22 mouse cellular contexts compared by ENCODE assay signal in the genomic region with DNA sequence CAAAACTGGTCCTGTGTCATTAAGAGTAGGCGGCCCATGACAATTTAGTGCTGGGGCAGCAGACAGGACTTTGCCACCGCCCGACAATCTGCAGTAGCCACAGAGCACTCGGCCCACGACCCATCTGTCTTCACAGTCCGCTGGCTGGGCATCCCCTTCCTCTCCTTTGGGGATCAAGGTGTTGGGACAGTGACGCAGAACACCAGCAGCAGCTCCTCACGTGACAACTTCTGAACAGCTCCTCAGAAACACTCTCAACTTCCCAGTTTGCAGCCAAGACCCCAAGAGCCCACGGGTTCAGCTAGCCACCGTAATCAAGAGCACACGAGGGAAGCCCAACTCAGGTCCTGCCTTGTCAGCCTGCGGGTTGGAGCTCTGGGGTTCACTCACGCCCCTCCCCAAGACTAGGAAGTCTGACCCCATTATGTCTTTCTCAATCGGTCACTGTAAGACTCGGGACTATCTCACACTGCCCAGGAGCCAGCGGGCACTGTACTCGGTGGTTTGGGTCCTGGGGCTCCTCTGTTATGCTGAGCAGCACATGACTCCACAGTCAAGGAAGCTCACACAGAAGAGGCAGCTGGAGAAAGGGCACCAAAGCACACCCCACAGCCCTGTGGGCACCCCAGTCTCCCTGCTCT. TPM values are rescaled to one million over a fixed set of nuclear protein-coding genes. Genes with fewer than 3 reads are reported as not detected.
DNase-seq lines count a peak whose midpoint lies in the region; ATAC-seq and TF ChIP-seq lines count a peak whose summit lies in the region.
"Had no signal": no experiment of that assay in that cellular context is flagged by ENCODE, and none has a peak within 500 bp of the region (broad histone marks: within the 10 kb centered on the region; RNA-seq: fewer than 3 reads in every experiment).

No protein-coding gene starts in this region.

- no peak for ATAC-seq in heart, embryonic 13.5 days (ENCODE audit: extremely low read depth, insufficient number of reproducible peaks, low FRiP score, low TSS enrichment)
- ATAC-seq in hindbrain, embryonic 13.5 days (ENCODE audit: low FRiP score), result no peak
- ATAC-seq in hindbrain, embryonic 14.5 days (ENCODE audit: low FRiP score), result no peak
- no peak for ATAC-seq in megakaryocyte progenitor cell, adult 5-6 weeks (replicated peaks; ENCODE audit: poor library complexity)
- ATAC-seq: intestine, embryonic 16.5 days had no signal

- no peak overlapping the region for H3K4me3 ChIP-seq in heart, embryonic 13.5 days
- no peak overlapping the region for H3K4me3 ChIP-seq in hindbrain, embryonic 13.5 days
- no peak overlapping the region for H3K4me3 ChIP-seq in hindbrain, embryonic 14.5 days (replicated peaks; ENCODE audit: low read length)
- H3K4me3 ChIP-seq in CH12.LX (replicated peaks in 1 of 3; ENCODE audit: low read depth in 2 of 3, low read length in 2 of 3, poor library complexity in 1 of 3), result no peak overlapping the region
- H3K4me3 ChIP-seq: embryonic facial prominence, embryonic 12.5 days; erythroblast, embryonic 14.5 days; hindbrain, embryonic 15.5 days; layer of hippocampus, adult 2 months; limb, embryonic 10.5 days; liver, embryonic 15.5 days; lung, embryonic 15.5 days; neural tube, embryonic 12.5 days had no signal

- dilution Hi-C loops in CH12.LX (cut with MboI; ENCODE audit: extremely low pct_ligation_motif_present, extremely low pct_unique_long_range_greater_than_20kb, low sequenced_read_pairs), result no loop called here

- no peak for TF ChIP-seq EP300 in CH12.LX (IDR thresholded peaks at IDR 0.05; ENCODE audit: low read length)

- peaks cover 100% of the 10 kb centered on the region for H3K4me1 ChIP-seq in heart, embryonic 13.5 days
- peaks cover 94% of the 10 kb centered on the region for H3K4me1 ChIP-seq in hindbrain, embryonic 13.5 days (replicated peaks)
- peaks cover 70% of the 10 kb centered on the region for H3K4me1 ChIP-seq in hindbrain, embryonic 14.5 days (replicated peaks; ENCODE audit: control insufficient read depth, insufficient read depth, low read length)
- peaks cover 18 to 98% of the 10 kb centered on the region in 2 experiments for H3K4me1 ChIP-seq in CH12.LX (ENCODE audit: control insufficient read depth in 1 of 2, insufficient read depth in 2 of 2)

- no peaks in the 10 kb centered on the region for H3K79me2 ChIP-seq in CH12.LX (replicated peaks; ENCODE audit: control insufficient read depth, extremely low read depth, insufficient read depth, poor library complexity, severe bottlenecking)

- no peaks in the 10 kb centered on the region for H3K27me3 ChIP-seq in heart, embryonic 13.5 days (replicated peaks)
- no peaks in the 10 kb centered on the region for H3K27me3 ChIP-seq in hindbrain, embryonic 13.5 days
- no peaks in the 10 kb centered on the region for H3K27me3 ChIP-seq in hindbrain, embryonic 14.5 days (ENCODE audit: control insufficient read depth, insufficient read depth, low read length)
- no peaks in the 10 kb centered on the region for H3K27me3 ChIP-seq in CH12.LX (replicated peaks)
- H3K27me3 ChIP-seq: embryonic facial prominence, embryonic 12.5 days; hindbrain, embryonic 15.5 days; liver, embryonic 15.5 days; lung, embryonic 15.5 days; neural tube, embryonic 12.5 days had no signal

- no peaks in the 10 kb centered on the region for H3K36me3 ChIP-seq in heart, embryonic 13.5 days
- H3K36me3 ChIP-seq in hindbrain, embryonic 13.5 days, result no peaks in the 10 kb centered on the region
- no peaks in the 10 kb centered on the region for H3K36me3 ChIP-seq in hindbrain, embryonic 14.5 days (replicated peaks; ENCODE audit: control insufficient read depth, insufficient read depth)
- peaks cover 0 to 27% of the 10 kb centered on the region in 2 experiments for H3K36me3 ChIP-seq in CH12.LX (replicated peaks in 1 of 2; ENCODE audit: control insufficient read depth in 1 of 2, insufficient read depth in 1 of 2, low read length in 1 of 2)
- H3K36me3 ChIP-seq: embryonic facial prominence, embryonic 12.5 days; hindbrain, embryonic 15.5 days; limb, embryonic 10.5 days; liver, embryonic 15.5 days; lung, embryonic 15.5 days; neural tube, embryonic 12.5 days had no signal

- peak overlapping the region; percentile 88 for H3K27ac ChIP-seq in heart, embryonic 13.5 days (replicated peaks)
- peak overlapping the region; percentile 77 for H3K27ac ChIP-seq in hindbrain, embryonic 13.5 days
- no peak overlapping the region for H3K27ac ChIP-seq in hindbrain, embryonic 14.5 days
- no peak overlapping the region for H3K27ac ChIP-seq in CH12.LX (ENCODE audit: insufficient read depth, low read depth)
- H3K27ac ChIP-seq: embryonic facial prominence, embryonic 12.5 days; limb, embryonic 10.5 days; liver, embryonic 15.5 days; neural tube, embryonic 12.5 days had no signal

- H3K4me2 ChIP-seq in heart, embryonic 13.5 days, result no peak overlapping the region
- no peak overlapping the region for H3K4me2 ChIP-seq in hindbrain, embryonic 13.5 days
- no peak overlapping the region for H3K4me2 ChIP-seq in hindbrain, embryonic 14.5 days (replicated peaks)
- H3K4me2 ChIP-seq in CH12.LX (ENCODE audit: insufficient read depth, low read depth, poor library complexity, severe bottlenecking), result no peak overlapping the region
- H3K4me2 ChIP-seq: embryonic facial prominence, embryonic 12.5 days; liver, embryonic 15.5 days; lung, embryonic 15.5 days had no signal

- in situ Hi-C loops in CH12.LX (cut with MboI; ENCODE audit: low pct_ligation_motif_present, low pct_unique_long_range_greater_than_20kb, low sequenced_read_pairs), result loop anchor here (5.0 kb wide), 1 partner anchor 34 kb away; no protein-coding TSS in a partner anchor

- no peak for TF ChIP-seq POLR2A in CH12.LX (IDR thresholded peaks at IDR 0.05; ENCODE audit: low read depth, low read length)

- TF ChIP-seq RAD21 in CH12.LX (IDR thresholded peaks at IDR 0.05; ENCODE audit: low read depth, low read length), result no peak

- DNase-seq in heart, postnatal 4 days, result no peak
- DNase-seq in hindbrain, embryonic 14.5 days (ENCODE audit: low spot score), result no peak
- peak; percentile 50 for DNase-seq in CH12.LX (ENCODE audit: extremely low read depth)
- peak; percentile 65 for DNase-seq in Muller cell, postnatal 12 days (ENCODE audit: inconsistent ontology term)
- DNase-seq: adrenal gland, postnatal 10 days; cerebellum, postnatal 14 days; gastrocnemius, postnatal 14 days; kidney, adult 9 months; liver; lung, postnatal 4 days had no signal

- TF ChIP-seq CTCF in CH12.LX (conservative IDR thresholded peaks at IDR 0.05 in 1 of 2, IDR thresholded peaks at IDR 0.05 in 1 of 2; ENCODE audit: low read depth in 2 of 2, low read length in 2 of 2), result no peak

- H3K9me3 ChIP-seq in heart, embryonic 13.5 days, result no peaks in the 10 kb centered on the region
- no peaks in the 10 kb centered on the region for H3K9me3 ChIP-seq in hindbrain, embryonic 13.5 days
- no peaks in the 10 kb centered on the region for H3K9me3 ChIP-seq in hindbrain, embryonic 14.5 days (ENCODE audit: control insufficient read depth, low read length)
- H3K9me3 ChIP-seq in CH12.LX (replicated peaks; ENCODE audit: low read length), result no peaks in the 10 kb centered on the region
- H3K9me3 ChIP-seq: embryonic facial prominence, embryonic 12.5 days; hindbrain, embryonic 15.5 days; limb, embryonic 10.5 days; liver, embryonic 15.5 days; lung, embryonic 15.5 days; neural tube, embryonic 12.5 days had no signal

- no peak overlapping the region; the same call in 1 of the 2 replicates for H3K9ac ChIP-seq in heart, embryonic 13.5 days
- H3K9ac ChIP-seq in hindbrain, embryonic 13.5 days, result no peak overlapping the region
- no peak overlapping the region for H3K9ac ChIP-seq in hindbrain, embryonic 14.5 days
- H3K9ac ChIP-seq in CH12.LX (ENCODE audit: insufficient read depth, low read depth), result no peak overlapping the region
- H3K9ac ChIP-seq: embryonic facial prominence, embryonic 12.5 days; hindbrain, embryonic 15.5 days; liver, embryonic 15.5 days; lung, embryonic 15.5 days; neural tube, embryonic 12.5 days had no signal

- WGBS in heart, embryonic 13.5 days, result 69% methylated on average over 17 of the region's 17 CpGs
- 69% methylated on average over 17 of the region's 17 CpGs for WGBS in hindbrain, embryonic 13.5 days
- WGBS in hindbrain, embryonic 14.5 days, result 72% methylated on average over 17 of the region's 17 CpGs

TF ChIP-seq in CH12.LX, 34 proteins besides CTCF, POLR2A, EP300 and RAD21 (continues in another document):
- TF ChIP-seq PAX5 (IDR thresholded peaks at IDR 0.05; ENCODE audit: low read length) (no peak), BHLHE40 (IDR thresholded peaks at IDR 0.05; ENCODE audit: low read depth, low read length) (peak; percentile 95)

RNA-seq across cellular contexts. Expression of a gene that starts 36.7 kb away (rescaled TPM):
- 4.9 and 5.8 TPM in 2 replicates for polyA plus RNA-seq in heart, embryonic 13.5 days (2015; fragmentation: Nextera tagmentation; extraction: Ambion mirVana)
- 10 to 100 TPM; 35.2 to 37.2 TPM for total RNA-seq in heart, postnatal 4 days (2021)
- polyA plus RNA-seq in hindbrain, embryonic 13.5 days (2015; fragmentation: Nextera tagmentation; extraction: Ambion mirVana), result 17.3 and 17.7 TPM in 2 replicates
- 13.9 and 16.5 TPM in 2 replicates for polyA plus RNA-seq in hindbrain, embryonic 14.5 days (2014; fragmentation: Nextera tagmentation; extraction: Ambion mirVana)
- total RNA-seq in CH12.LX (2012; rRNA removed) (14.0 and 14.6 TPM in 2 replicates), CH12.LX (2014; rRNA removed) (14.6 and 15.2 TPM in 2 replicates)
- polyA plus RNA-seq in CH12.LX (2012; ENCODE audit: insufficient read length, low read depth), result 25.1 and 32.4 TPM in 2 replicates
- total RNA-seq in megakaryocyte progenitor cell, adult 5-6 weeks (2015), result 0.39 and 0.64 TPM in 2 replicates
- total RNA-seq in megakaryocyte progenitor cell, adult 5-6 weeks (2017), result 0.46 and 1.6 TPM in 2 replicates

RNA-seq across cellular contexts. Expression of a gene that starts 59.1 kb away (rescaled TPM):
- 2.2 and 2.8 TPM in 2 replicates for polyA plus RNA-seq in heart, embryonic 13.5 days (2015; fragmentation: Nextera tagmentation; extraction: Ambion mirVana)
- 10 to 100 TPM; 30.5 to 32.8 TPM for total RNA-seq in heart, postnatal 4 days (2021)
- 3.8 and 4.0 TPM in 2 replicates for polyA plus RNA-seq in hindbrain, embryonic 13.5 days (2015; fragmentation: Nextera tagmentation; extraction: Ambion mirVana)
- polyA plus RNA-seq in hindbrain, embryonic 14.5 days (2014; fragmentation: Nextera tagmentation; extraction: Ambion mirVana), result 4.4 and 5.6 TPM in 2 replicates
- total RNA-seq in CH12.LX (2012; rRNA removed), result 8.3 and 10.1 TPM in 2 replicates
- total RNA-seq in CH12.LX (2014; rRNA removed), result 5.2 and 9.2 TPM in 2 replicates
- polyA plus RNA-seq in CH12.LX (2012; ENCODE audit: insufficient read length, low read depth), result 51.1 and 66.8 TPM in 2 replicates
- total RNA-seq in megakaryocyte progenitor cell, adult 5-6 weeks (2015), result 72.7 and 76.5 TPM in 2 replicates
- total RNA-seq in megakaryocyte progenitor cell, adult 5-6 weeks (2017), result 15.3 and 15.7 TPM in 2 replicates

RNA-seq across cellular contexts. Expression of a gene that starts 59.4 kb away (rescaled TPM):
- 63.0 and 65.7 TPM in 2 replicates for polyA plus RNA-seq in heart, embryonic 13.5 days (2015; fragmentation: Nextera tagmentation; extraction: Ambion mirVana)
- total RNA-seq in heart, postnatal 4 days (2021), result 10 to 100 TPM; 74.9 to 75.7 TPM
- 99.7 and 102 TPM in 2 replicates for polyA plus RNA-seq in hindbrain, embryonic 13.5 days (2015; fragmentation: Nextera tagmentation; extraction: Ambion mirVana)
- polyA plus RNA-seq in hindbrain, embryonic 14.5 days (2014; fragmentation: Nextera tagmentation; extraction: Ambion mirVana), result 86.7 and 89.8 TPM in 2 replicates
- total RNA-seq in CH12.LX (2012; rRNA removed) (44.2 and 44.3 TPM in 2 replicates), CH12.LX (2014; rRNA removed) (65.9 and 76.2 TPM in 2 replicates)
- polyA plus RNA-seq in CH12.LX (2012; ENCODE audit: insufficient read length, low read depth), result 55.8 and 60.2 TPM in 2 replicates
- 44.5 and 46.6 TPM in 2 replicates for total RNA-seq in megakaryocyte progenitor cell, adult 5-6 weeks (2015)
- total RNA-seq in megakaryocyte progenitor cell, adult 5-6 weeks (2017), result 78.3 and 87.6 TPM in 2 replicates

Comparison
In these comparisons a context has a peak if more than half of its experiments do, and no peak if none do; other contexts are left out.
1. H3K27ac ChIP-seq: peak in heart, embryonic 13.5 days (single experiment) and hindbrain, embryonic 13.5 days (single experiment); none in hindbrain, embryonic 14.5 days (single experiment) and CH12.LX (single experiment).
2. DNase-seq: peak in CH12.LX (single experiment) and Muller cell, postnatal 12 days (single experiment); none in heart, postnatal 4 days (single experiment) and hindbrain, embryonic 14.5 days (single experiment).